Mouse (Mus musculus) MEL-GATA-1-ER (cell line): Measurements from ENCODE around the gene H2-M10.5.
"Not testable (repeated sequence)": the region's sequence is repeated elsewhere in the genome, so short reads cannot be mapped to it uniquely, and the experiment has no call there.

ENCODE experiments used
- DNase-seq: peaks from one replicate; pipeline ENCODE4 v3.0.0-alpha.2; 2012; ENCODE audit warnings: low read depth; ENCODE audit errors: extremely low read depth

Gene H2-M10.5

GRCm38 (mm10) chr17:36772610-36773009 is at the start of gene H2-M10.5:
Gene H2-M10.5 (plus strand): TSS chr17:36772910.
- DNase-seq = not testable (repeated sequence)

- peak; percentile 2 for DNase-seq
These were observed 46.7 kb upstream of the H2-M10.5 start for GRCm38 (mm10) chr17:36726046-36726445.

- no peak for DNase-seq
These were observed 8.9 kb upstream of the H2-M10.5 start for GRCm38 (mm10) chr17:36763816-36764215.

GRCm38 (mm10) chr17:36764244-36764643 is 8.5 kb upstream of the H2-M10.5 start:
- not testable (repeated sequence) for DNase-seq

- DNase-seq = not testable (repeated sequence)
These were observed 7.3 kb upstream of the H2-M10.5 start for GRCm38 (mm10) chr17:36765403-36765802.

- DNase-seq = no peak
These were observed 8.8 kb downstream of the H2-M10.5 start for GRCm38 (mm10) chr17:36781533-36781932.

GRCm38 (mm10) chr17:36786483-36786886 is 13.8 kb downstream of the H2-M10.5 start:
- DNase-seq = peak; percentile 9

GRCm38 (mm10) chr17:36788351-36788750 is 15.6 kb downstream of the H2-M10.5 start:
- DNase-seq = no peak

GRCm38 (mm10) chr17:36788801-36789200 is 16.1 kb downstream of the H2-M10.5 start:
- peak; percentile 36 for DNase-seq

- DNase-seq = no peak
These were observed 26.8 kb downstream of the H2-M10.5 start for GRCm38 (mm10) chr17:36799493-36799892.

- not testable (repeated sequence) for DNase-seq
These were observed 27.3 kb downstream of the H2-M10.5 start for GRCm38 (mm10) chr17:36799921-36800462.

- DNase-seq = no peak
These were observed 39.2 kb downstream of the H2-M10.5 start, which contains the start of gene H2-M10.6 for GRCm38 (mm10) chr17:36811871-36812270. Gene H2-M10.6 (plus strand): TSS chr17:36812171.

GRCm38 (mm10) chr17:36824005-36824404 is 51.3 kb downstream of the H2-M10.5 start:
- DNase-seq = no peak

- DNase-seq = no peak
These were observed 52.8 kb downstream of the H2-M10.5 start for GRCm38 (mm10) chr17:36825525-36825924.
